Mouse (Mus musculus) CH12.LX (cell line): ENCODE measurements at regions not wholly inside any gene's neighbourhood (a gene's known extent, or its start where the extent isn't known, plus 50 kb on each side); places are given as distances from the start of the nearest gene placed in this dataset.
"Not testable (repeated sequence)": the region's sequence is repeated elsewhere in the genome, so short reads cannot be mapped to it uniquely, and the experiment has no call there.

ENCODE experiments used
- DNase-seq: peaks from one replicate; pipeline ENCODE4 v3.0.0-alpha.2; 2013; ENCODE audit errors: extremely low read depth
- H3K27ac ChIP-seq: 2 replicates; pipeline ENCODE4 v1.5.1; 2012; ENCODE audit warnings: low read depth, mild to moderate bottlenecking, control low read depth, moderate library complexity; ENCODE audit not compliant: insufficient read depth
- H3K27me3 ChIP-seq: replicated peaks from 2 replicates; pipeline ENCODE3; 2012; ENCODE audit warnings: inconsistent platforms
- H3K36me3 ChIP-seq, 2 experiments: replicated peaks in 1 of 2; 2 replicates each; pipeline versions ENCODE3 to v1.6.1; 2012; ENCODE audit warnings: inconsistent platforms in 1 of 2, low read length in 1 of 2, mild to moderate bottlenecking in 1 of 2, mixed read lengths in 1 of 2, moderate library complexity in 1 of 2; ENCODE audit not compliant: control insufficient read depth in 1 of 2, insufficient read depth in 1 of 2
- H3K4me1 ChIP-seq, 2 experiments: 2 replicates each; pipeline ENCODE4 v1.6.1; 2012; ENCODE audit warnings: inconsistent platforms in 1 of 2, moderate library complexity in 1 of 2; ENCODE audit not compliant: insufficient read depth in 2 of 2, control insufficient read depth in 1 of 2
- H3K4me2 ChIP-seq: 2 replicates; pipeline ENCODE4 v1.6.1; 2012; ENCODE audit warnings: low read depth, mild to moderate bottlenecking, control low read depth; ENCODE audit not compliant: poor library complexity, insufficient read depth, severe bottlenecking
- H3K4me3 ChIP-seq, 3 experiments: fragments of 150-350 bp in 1 of 3; sonication (generic) in 1 of 3; replicated peaks in 1 of 3; 2 replicates each; pipeline versions ENCODE3 to v1.5.1; 2011 to 2012; ENCODE audit warnings: low read depth in 2 of 3, low read length in 2 of 3, mild to moderate bottlenecking in 2 of 3, moderate library complexity in 2 of 3, control low read depth in 1 of 3, improper control_type of control experiment in 1 of 3, inconsistent platforms in 1 of 3, mixed read lengths in 1 of 3; ENCODE audit not compliant: poor library complexity in 1 of 3
- H3K79me2 ChIP-seq: replicated peaks from 2 replicates; pipeline ENCODE4 v1.6.1; 2012; ENCODE audit warnings: mild to moderate bottlenecking, moderate library complexity; ENCODE audit not compliant: control insufficient read depth, poor library complexity, insufficient read depth, severe bottlenecking; ENCODE audit errors: extremely low read depth
- H3K9ac ChIP-seq: 2 replicates; pipeline ENCODE4 v1.6.1; 2012; ENCODE audit warnings: low read depth, mild to moderate bottlenecking, control low read depth, moderate library complexity; ENCODE audit not compliant: insufficient read depth
- H3K9me3 ChIP-seq: replicated peaks from 2 replicates; pipeline ENCODE3; 2012; ENCODE audit warnings: low read length, inconsistent platforms, mixed read lengths
- BHLHE40 ChIP-seq: IDR thresholded peaks from 2 replicates; pipeline ENCODE4 v1.6.1; 2011; ENCODE audit warnings: mild to moderate bottlenecking, low read depth, low read length, improper control_type of control experiment
- CTCF ChIP-seq, 2 experiments: IDR thresholded peaks in 1 of 2; conservative IDR thresholded peaks in 1 of 2; 2 replicates each; pipeline ENCODE4 v1.5.1; 2011 to 2012; ENCODE audit warnings: low read depth in 2 of 2, low read length in 2 of 2, improper control_type of control experiment in 1 of 2, inconsistent platforms in 1 of 2, mild to moderate bottlenecking in 1 of 2, moderate library complexity in 1 of 2
- EP300 ChIP-seq: IDR thresholded peaks from 2 replicates; pipeline ENCODE4 v1.6.1; 2011; ENCODE audit warnings: low read length, improper control_type of control experiment
- ETS1 ChIP-seq: conservative IDR thresholded peaks from 2 replicates; pipeline ENCODE4 v1.6.1; 2012; ENCODE audit warnings: low read depth, mild to moderate bottlenecking, inconsistent platforms, low read length, improper control_type of control experiment, moderate library complexity
- IRF4 ChIP-seq: IDR thresholded peaks from 2 replicates; pipeline ENCODE4 v1.6.1; 2014; ENCODE audit warnings: low read depth, mild to moderate bottlenecking, inconsistent platforms, low read length, improper control_type of control experiment
- RAD21 ChIP-seq: IDR thresholded peaks from 2 replicates; pipeline ENCODE4 v1.6.1; 2011; ENCODE audit warnings: low read depth, mild to moderate bottlenecking, low read length, improper control_type of control experiment, moderate library complexity
- SIN3A ChIP-seq: IDR thresholded peaks from 2 replicates; pipeline ENCODE4 v1.6.1; 2012; ENCODE audit warnings: low read length, improper control_type of control experiment, inconsistent platforms
- SMC3 ChIP-seq: IDR thresholded peaks from 2 replicates; pipeline ENCODE4 v1.6.1; 2011; ENCODE audit warnings: low read depth, low read length, improper control_type of control experiment
- TBP ChIP-seq: conservative IDR thresholded peaks from 2 replicates; pipeline ENCODE4 v1.6.1; 2011; ENCODE audit warnings: low read depth, low read length, improper control_type of control experiment
- TCF12 ChIP-seq: IDR thresholded peaks from 2 replicates; pipeline ENCODE4 v1.6.1; 2014; ENCODE audit warnings: low read depth, mild to moderate bottlenecking, inconsistent platforms, low read length, improper control_type of control experiment
- dilution Hi-C: fragments of 300-500 bp; cut with MboI; formaldehyde crosslinking; loops from 2 replicates; pipeline ENCODE4 v1.14.3; 2020; ENCODE audit warnings: low sequenced_read_pairs; ENCODE audit not compliant: extremely low pct_unique_long_range_greater_than_20kb, extremely low pct_ligation_motif_present
- in situ Hi-C: fragments of 300-500 bp; cut with MboI; formaldehyde crosslinking; loops from 3 replicates; pipeline ENCODE4 v1.14.3; 2019; ENCODE audit warnings: low sequenced_read_pairs, low pct_ligation_motif_present, low pct_unique_long_range_greater_than_20kb, mixed read lengths

DNA sequence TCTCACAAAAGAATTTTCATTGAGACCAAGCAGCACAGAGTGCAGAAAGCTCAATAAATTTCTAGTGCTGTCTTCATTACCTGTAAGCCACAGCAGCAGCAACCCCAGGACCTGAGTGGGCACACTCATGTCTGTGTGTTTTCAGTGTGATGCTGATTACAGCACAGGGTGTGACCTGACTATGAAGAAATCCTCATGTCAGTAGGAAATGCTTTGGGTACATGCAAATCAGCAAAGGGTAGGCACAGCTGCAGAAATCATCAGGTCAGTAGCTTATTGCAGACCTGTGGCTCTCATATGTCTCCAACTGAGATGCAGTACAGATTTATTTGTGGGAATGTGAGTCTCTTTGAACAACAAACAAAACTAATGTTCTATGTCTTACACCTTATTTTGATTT is 977.1 kb downstream of the Rpia start:
- in situ Hi-C loops, H3K27ac ChIP-seq, H3K9me3 ChIP-seq, H3K36me3 ChIP-seq, H3K27me3 ChIP-seq, H3K79me2 ChIP-seq, H3K4me3 ChIP-seq, dilution Hi-C loops, H3K9ac ChIP-seq: not testable (repeated sequence)
- Histone ChIP-seq H3K4me2 (peak overlapping the region; percentile 62), H3K4me1 (peaks cover 4 to 31% of the 10 kb centered on the region in 2 experiments; a peak in 3 of 4 replicates)
- TF ChIP-seq TCF12, result 0 out of 2 replicates have a peak, but pooled peaks have one; percentile 18
- TF ChIP-seq EP300, result peak; percentile 43; the same call in 1 of the 2 replicates
- TF ChIP-seq ETS1, result peak; percentile 41; the same call in 1 of the 2 replicates
- 0 out of 2 replicates have a peak, but pooled peaks have one; percentile 44 for TF ChIP-seq TBP
- 0 out of 2 replicates have a peak, but pooled peaks have one; percentile 36 for TF ChIP-seq BHLHE40
- peak; percentile 55 for DNase-seq

DNA sequence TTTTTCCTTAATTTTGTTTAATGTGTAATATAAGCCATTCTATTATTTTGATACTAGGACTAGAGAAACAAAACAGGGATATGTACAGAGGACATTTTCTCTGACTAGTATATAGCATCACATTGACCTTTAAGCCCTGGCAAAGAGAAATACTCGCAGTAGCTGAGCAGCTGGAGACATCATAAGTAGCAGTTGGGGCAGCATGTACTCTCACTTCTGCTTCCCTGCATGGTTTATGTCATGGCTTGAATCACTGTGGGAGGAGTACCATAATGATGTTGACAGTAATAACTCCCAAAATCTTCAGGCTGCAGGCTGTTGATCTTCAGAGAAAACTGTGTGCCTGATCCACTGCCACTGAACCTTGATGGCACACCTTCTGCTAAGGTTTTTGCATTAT is 977.7 kb downstream of the Rpia start:
- dilution Hi-C loops, H3K36me3 ChIP-seq, H3K79me2 ChIP-seq, H3K4me2 ChIP-seq, in situ Hi-C loops, H3K27me3 ChIP-seq, H3K9me3 ChIP-seq, H3K9ac ChIP-seq, H3K4me3 ChIP-seq, H3K27ac ChIP-seq: not testable (repeated sequence)
- TF ChIP-seq SIN3A (peak; percentile 33; the same call in 1 of the 2 replicates), ETS1 (peak; percentile 21; the same call in 1 of the 2 replicates), EP300 (peak; percentile 55; the same call in 1 of the 2 replicates), IRF4 (peak; percentile 73)
- H3K4me1 ChIP-seq, result peaks cover 4 to 31% of the 10 kb centered on the region in 2 experiments; a peak in 3 of 4 replicates
- peak; percentile 49 for DNase-seq

DNA sequence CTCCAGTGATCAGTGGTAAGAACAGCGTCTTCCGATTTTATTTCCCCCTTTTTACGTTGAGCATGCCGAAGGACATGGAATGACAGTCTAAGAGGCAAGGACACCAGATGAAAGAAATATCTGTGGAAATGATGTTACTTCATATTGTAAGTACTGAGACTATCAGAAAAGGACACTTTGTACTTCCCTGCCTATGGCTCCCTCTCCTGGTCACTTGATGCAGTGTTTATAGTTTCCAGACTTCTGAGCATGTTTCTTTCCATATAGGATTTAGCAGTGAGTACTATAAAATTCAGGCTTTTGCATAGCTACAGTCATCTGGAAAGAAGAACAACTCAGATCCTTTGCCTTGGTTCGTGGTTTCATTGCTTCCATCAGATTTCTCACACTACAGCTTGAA is 1011.7 kb downstream of the Rpia start:
- H3K9me3 ChIP-seq, H3K4me2 ChIP-seq, H3K36me3 ChIP-seq, H3K4me1 ChIP-seq, H3K27ac ChIP-seq, H3K9ac ChIP-seq, H3K27me3 ChIP-seq, in situ Hi-C loops, H3K4me3 ChIP-seq, dilution Hi-C loops, H3K79me2 ChIP-seq: not testable (repeated sequence)
- TF ChIP-seq SMC3 (peak; percentile 54), CTCF (conservative IDR thresholded peaks at IDR 0.05 in 1 of 2, IDR thresholded peaks at IDR 0.05 in 1 of 2; ENCODE audit: low read depth in 2 of 2, low read length in 2 of 2) (peak; percentile 49 to 69; a peak in 3 of 4 replicates), RAD21 (peak; percentile 63)
- DNase-seq, result peak; percentile 46

DNA sequence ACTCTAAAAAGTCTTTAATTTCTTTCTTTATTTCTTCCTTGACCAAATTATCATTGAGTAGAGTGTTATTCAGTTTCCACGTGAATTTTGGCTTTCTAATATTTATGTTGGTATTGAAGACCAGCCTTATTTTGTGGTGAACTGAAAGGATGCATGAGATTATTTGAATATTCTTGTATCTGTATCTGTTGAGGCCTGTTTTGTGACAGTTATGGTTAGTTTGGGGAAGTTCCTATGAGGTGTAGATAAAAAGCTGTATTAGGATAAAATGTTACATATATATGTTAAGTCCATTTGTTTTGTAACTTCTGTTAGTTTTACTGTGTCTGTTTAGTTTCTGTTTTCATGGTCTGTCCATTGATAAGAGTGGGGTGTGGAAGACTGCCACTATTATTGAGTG is 1014.7 kb downstream of the Rpia start:
- H3K4me3 ChIP-seq, H3K36me3 ChIP-seq, H3K79me2 ChIP-seq, in situ Hi-C loops, DNase-seq, dilution Hi-C loops, H3K4me2 ChIP-seq, H3K9me3 ChIP-seq, H3K27me3 ChIP-seq, H3K27ac ChIP-seq, H3K9ac ChIP-seq: not testable (repeated sequence)
- peaks cover 0 to 18% of the 10 kb centered on the region in 2 experiments; a peak in 2 of 4 replicates for H3K4me1 ChIP-seq
